Mouse (Mus musculus): ENCODE measurements around the gene Snx8.
"Not testable (repeated sequence)": the region's sequence is repeated elsewhere in the genome, so short reads cannot be mapped to it uniquely, and the experiment has no call there.

Snx8 gene

DNA sequence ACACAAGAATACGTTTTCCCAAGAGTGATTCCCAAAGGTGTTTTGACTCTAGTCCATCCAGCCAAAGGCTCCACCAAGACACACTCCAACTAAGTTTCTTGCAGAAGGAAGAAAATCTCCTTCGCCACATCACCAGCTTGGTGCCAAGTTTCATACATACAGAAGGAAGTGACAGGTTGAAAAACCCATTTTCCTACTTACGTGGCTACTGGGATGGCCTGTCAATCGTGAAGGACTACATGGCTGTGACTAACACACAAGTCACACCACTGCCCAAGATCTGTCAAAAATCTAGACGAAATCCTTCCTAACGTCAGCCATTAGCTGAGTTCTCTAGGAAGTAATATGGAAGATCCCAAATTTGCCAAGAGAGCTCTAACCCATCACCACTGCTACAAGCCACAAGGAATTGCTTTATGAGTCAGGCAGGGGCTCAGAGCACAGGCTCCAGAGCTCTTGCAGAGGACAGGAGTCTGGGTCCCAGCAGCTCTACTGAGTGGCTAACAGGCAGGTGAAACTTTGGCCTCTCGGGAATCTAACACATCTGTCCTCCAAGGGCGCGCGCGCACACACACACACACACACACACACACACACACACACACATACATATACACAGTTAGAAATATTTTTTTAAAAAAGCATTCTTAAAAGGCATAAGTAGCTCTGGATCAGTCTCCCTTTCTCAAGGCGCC is 1.1 kb downstream of the Snx8 start:
- in situ Hi-C loops (cut with MboI, MseI): loop anchor here in 1 of 2 experiments (5.0 kb wide), 1 partner anchor 46 kb away; no protein-coding TSS in a partner anchor

DNA sequence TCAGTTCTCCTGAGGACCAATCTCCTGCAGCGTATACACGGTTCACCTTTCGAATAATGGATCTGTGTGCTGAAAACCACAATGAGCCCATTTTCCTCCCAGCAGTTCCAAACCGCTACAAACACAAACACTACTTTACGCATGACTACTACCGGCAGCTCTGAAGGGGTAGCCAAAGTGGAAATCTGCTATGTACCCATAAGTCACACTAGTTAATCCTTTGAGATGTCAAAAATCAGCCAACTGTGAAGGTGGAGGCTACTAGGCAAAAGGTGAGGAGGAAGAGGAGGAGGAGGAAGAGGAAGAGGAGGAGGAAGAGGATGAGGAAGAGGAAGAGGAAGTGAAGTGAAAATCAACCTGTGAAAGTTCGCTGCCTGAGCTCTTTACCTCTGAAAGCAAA is 1.8 kb downstream of the Snx8 start:
- in situ Hi-C loops (cut with MboI, MseI): loop anchor here in 1 of 2 experiments (5.0 kb wide), 1 partner anchor 45 kb away; no protein-coding TSS in a partner anchor

DNA sequence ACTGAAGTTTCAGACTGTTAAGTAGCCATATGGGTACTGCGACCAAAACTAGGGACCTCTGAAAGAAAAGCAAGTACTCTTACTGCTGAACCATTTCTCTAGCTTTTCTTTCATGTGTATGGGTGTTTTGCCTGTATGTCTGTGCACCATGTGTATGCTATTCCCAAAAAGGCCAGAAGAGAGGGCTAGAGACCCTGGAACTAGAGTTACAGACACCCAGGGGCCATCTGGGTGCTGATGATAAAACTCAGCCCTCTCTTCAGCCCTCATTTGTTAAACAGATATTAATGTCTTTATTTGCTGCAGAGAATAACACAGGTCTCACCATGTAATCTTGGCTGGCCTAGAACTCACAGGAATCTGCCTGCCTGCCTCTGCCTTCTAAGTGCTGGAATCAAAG is 4.6 kb downstream of the Snx8 start:
- in situ Hi-C loops (cut with MboI, MseI): no loop called here

DNA sequence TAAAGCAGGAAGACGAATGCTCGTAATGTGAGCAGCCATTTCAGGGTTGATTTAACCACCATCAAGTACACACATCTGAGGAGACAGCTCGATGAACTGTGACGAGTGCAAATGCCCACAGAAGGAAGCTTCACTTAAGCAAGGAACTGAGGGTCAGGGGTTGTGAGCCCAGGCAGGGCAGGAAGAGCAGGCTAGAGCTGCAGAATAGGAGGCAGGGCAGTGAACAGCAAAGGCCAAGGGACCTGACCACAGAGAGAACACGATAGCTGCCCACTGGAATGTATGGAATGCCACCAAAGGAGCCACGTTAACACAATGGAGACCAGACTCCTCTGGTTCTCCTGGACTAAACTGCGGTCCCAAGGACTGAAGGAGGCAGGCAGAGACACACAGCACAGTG is 5.5 kb downstream of the Snx8 start:
- in situ Hi-C loops (cut with MboI, MseI): no loop called here

DNA sequence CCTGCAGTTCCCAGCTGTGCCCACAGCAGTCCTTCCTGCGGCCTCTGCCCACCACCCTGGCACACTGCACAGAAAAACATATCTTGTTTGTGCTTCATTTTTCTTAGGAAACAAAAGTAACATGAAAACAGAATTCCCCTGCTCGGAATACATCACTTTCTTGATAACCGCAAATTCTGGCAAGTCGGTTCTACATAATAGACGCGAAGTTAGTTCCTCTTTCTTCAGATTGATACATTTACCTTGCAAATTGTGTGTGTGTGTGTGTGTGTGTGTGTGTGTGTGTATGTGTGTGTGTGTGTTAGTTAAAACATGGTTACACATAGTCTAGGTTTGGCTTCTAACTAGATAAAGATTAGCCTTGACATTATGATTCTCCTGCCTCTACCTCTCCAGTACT is 6.4 kb downstream of the Snx8 start:
- in situ Hi-C loops (cut with MboI, MseI): no loop called here

DNA sequence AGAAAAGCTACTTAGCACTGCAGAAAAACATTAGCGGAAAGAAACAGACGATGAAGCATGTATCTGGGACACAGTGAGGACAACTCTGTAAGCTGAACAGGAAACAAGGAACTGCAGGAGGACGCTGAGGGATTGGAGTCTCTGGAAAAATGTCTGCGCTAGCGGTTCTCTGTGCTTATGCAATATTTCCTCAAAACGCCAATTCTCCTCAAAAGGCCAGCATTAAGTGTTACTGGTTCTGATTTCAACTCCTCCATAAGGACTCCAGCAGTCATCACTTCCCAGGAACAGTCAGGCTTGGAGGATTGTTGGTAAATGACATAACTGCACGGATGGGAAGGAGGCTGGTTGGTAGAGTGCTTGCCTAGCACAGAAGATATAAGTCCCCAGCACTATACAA is 7.9 kb downstream of the Snx8 start:
- in situ Hi-C loops (cut with MboI, MseI): no loop called here

DNA sequence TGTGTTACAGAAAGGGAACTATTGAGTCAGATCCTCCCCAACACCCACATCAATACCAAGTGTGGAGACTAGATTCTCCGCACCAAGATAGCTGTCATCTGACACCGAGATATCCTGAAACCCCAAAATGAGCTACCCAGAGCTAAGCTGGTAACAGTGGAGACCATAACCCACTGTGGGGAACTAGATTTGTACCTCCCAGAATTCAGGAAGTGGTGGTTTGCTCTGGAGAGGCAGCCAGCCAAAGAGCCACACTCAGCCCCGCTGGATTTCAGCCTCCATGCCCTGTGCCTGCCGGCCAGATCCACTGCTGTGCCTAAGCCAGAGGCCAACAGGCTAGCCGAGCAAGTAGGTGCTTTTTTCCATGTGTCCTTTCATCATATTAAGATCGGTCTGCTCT is 9.8 kb downstream of the Snx8 start:
- in situ Hi-C loops (cut with MboI, MseI): no loop called here

DNA sequence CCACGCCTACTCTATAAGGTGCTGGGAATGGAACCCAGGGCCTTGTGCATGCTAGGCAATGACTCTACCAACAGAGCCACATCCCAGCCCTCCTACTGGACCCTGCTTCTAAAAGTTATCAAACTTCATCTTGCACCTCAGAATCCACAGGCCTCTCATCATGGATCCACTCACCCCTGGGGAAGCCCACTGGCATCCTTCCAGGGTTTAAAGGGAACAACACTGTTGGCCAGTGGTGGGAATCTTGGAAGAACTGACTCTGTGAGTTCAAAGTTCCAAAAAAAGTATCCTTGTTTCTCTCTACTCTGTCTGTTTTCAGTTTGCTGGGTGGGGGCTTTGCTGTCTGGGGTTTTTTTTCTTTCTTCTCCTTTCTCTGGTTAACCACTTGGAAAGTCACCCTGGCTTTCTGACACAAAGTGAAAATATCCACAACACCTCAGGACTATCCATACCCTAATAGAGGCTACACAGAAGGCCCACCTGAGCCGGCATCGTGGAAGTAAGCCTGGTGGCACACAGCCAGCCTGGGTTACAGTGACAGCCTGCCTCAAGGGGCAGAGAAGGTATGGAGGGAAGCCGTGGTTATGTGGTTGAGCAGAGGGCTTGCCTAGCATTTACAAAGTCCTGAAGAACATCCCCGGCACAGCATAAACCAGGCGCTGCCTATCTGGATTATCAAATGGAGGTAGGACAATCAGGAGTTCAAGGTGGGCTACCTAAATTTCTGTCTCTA is 10.8 kb downstream of the Snx8 start:
- in situ Hi-C loops (cut with MboI, MseI): no loop called here

DNA sequence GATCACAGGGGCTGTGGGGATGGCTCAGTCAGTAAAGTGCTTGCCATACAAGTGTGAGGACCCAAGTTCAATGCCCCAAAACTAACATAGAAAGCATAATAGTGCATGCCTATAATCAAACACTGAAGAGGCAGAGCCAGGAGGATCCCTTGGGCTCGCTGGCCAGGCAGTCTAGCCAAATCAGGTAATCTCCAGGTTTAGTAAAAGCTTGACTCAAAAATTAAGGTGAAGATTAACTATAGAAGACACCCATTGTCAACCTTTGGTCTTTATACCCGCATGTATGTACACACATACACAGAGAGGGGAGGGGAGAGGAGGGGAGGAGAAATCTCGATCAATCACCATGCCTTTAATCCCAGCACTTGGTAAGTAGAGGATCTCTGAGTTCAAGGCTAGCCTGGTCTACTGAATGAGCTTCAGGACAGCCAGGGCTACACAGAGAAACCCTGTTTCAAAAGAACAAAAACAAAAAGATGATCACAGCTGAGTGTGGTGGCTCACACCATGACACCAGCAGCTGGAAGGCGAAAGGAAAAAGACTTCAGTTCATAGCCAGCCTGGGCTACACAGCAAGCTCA is 13.7 kb downstream of the Snx8 start:
- in situ Hi-C loops (cut with MboI, MseI): no loop called here

DNA sequence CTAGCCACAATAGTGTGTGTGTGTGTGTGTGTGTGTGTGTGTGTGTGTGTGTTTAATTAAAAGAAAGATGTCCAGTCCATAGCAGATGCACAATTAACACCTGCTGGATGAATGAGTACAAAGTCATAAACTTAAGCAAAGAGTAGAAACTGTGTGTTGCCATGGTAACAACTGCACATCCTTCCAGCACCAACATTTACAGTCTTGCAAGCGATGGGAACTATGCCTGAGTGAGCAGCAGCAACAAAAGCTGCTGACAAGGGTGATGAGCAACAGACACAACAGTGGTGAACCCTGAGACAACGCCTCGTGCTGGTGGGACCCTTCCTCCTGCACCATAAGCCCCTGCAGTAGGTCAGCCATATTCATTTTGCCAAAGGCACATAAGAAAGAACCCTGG is 14.8 kb downstream of the Snx8 start:
- in situ Hi-C loops (cut with MboI, MseI): no loop called here

DNA sequence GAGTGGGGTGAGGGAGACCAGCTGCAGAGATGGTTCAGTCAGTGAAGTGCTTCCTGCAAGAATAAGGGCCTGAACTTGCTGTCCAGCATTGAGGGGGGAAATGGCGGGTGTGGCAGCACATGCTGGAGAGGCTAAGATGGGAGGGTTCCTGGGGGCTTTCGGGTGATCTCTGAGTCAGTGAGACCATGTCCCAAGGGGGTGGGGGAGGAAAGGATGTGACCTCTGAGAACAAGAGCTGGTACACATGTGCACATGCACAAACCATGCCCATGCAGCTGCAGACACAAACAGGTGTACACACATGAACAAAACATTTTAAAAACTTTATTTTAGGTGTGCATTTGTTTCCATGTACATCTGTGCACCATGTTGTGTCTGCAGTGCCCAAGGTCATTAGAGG is 15.4 kb downstream of the Snx8 start:
- in situ Hi-C loops (cut with MboI, MseI): no loop called here

DNA sequence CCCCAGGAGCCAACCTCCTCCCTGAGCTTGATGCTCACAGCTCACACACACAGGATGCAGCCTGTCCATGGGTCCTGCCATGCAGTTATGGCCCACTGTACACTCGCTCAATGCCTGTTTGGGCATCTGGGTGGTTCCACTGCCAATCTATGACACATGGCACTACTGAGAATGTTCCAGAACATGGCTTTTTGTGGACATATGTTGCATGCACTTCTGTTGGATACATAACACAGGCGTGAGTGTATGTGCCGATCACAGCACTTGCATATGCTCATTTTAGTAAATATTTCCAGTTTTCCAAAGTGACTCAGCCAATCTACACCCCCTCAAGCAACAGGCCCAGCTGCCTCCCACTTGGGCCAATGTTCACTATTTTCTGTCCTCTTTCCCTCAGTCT is 17.4 kb downstream of the Snx8 start:
- in situ Hi-C loops (cut with MboI, MseI): no loop called here

DNA sequence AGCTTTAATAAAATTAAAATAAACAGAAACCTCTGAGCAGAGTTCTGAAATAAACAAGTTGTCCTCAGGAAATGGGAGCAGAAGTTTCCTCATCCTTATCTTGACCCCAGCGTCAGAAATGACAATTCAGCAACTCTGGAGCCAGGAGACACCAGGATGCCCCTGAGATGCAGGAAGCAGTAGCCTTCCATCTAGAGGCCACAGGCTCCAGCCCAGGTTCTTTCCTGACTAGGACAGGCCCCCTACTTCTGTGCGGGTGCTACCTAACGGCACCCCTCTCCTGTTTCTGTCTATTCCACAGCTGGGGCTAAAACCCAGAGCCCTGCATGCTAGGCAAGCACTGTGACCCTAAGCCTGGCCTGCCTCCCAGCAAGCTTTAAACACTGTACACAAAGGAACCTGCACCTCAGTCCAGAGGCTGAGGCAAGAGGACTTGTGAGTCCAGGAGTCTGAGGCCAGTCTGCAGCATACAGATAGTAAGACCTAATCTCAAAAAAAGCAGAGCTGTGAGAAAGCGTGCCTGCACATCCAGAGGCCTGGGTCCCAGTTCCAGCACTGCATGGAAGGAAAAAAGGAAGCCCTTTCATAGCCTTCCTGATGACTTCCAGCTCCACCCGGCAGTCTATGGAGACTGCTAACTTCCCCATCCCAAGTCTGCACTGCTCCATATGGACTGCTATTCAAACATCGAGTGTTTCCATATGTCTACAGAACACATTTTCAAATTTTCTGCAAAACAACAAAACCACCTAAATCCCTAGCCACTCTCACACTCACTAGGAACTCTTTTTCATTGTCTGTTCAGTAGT is 18.4 kb downstream of the Snx8 start:
- in situ Hi-C loops (cut with MboI, MseI): no loop called here

DNA sequence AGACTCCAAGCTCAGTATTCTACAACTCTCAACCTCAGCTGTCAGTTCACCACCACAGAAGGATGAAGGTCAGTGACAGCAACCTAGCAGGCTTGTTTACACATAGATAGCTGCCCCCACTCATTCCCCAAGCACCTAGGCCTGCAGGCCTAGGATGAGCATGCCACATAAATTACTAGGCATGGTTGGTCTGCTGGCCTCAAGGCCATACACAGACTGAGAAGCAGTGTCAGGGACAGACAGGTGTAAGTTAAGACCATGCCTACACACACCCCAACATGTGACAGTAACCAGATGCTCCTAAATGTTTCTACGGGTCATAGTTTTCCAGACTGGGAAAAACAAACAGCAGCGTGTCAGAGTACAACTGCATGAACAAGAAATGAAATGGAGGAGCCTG is 19.6 kb downstream of the Snx8 start:
- in situ Hi-C loops (cut with MboI, MseI): no loop called here

DNA sequence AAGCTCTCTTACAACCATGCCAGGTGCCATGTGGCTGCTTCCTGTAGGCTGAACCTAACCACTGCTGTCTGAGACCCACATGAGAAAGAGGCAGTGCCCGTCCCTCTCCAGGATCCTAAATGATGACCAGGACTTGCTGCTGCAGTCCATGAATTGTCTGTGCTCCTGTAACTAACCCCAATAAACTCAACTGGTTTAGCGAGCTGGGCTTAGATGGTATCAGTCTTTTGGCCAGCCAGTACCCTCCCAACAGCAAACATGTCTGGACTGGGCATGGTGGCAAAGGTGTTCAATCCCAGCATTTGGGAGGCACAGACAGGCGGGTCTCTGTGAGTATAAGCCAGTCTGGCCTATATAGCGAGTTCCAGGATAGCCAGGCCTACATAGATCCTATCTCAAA is 20.1 kb downstream of the Snx8 start:
- in situ Hi-C loops (cut with MboI, MseI): no loop called here

DNA sequence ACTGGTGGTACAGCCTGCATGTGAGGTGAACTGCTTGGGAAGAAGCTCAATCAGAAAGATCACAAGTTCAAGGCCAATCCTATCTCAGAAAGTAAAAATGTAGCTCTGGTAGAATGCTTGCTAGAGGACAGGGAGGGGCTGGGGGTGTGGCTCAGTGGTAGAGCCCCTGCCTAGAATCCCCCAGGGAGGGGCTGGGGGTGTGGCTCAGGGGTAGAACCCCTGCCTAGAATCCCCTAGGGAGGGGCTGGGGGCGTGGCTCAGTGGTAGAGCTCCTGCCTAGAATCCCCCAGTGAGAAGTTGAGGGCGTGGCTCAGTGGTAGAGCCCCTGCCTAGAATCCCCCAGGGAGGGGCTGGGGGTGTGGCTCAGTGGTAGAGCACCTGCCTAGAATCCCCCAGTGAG is 20.9 kb downstream of the Snx8 start:
- in situ Hi-C loops (cut with MboI, MseI): not testable (repeated sequence)

DNA sequence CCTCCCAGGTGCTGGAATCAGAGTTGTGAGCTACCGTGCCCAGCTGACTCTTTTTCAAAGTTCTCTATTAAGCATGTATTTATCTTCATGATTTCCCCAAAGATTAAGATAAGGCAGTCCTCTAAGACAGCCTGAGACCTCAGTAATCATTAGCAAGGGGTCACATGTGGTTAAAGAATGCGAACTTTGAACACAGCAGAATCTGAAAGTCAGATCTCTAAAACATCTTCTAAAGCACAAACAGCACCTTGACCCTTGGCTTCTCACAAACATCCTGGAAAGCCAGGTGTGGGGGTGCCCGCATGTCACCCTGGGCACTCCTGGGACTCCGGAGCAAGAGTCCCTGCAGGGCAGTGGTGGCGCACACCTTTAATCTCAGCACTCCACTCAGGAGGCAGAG is 24.6 kb downstream of the Snx8 start:
- in situ Hi-C loops (cut with MboI, MseI): no loop called here

DNA sequence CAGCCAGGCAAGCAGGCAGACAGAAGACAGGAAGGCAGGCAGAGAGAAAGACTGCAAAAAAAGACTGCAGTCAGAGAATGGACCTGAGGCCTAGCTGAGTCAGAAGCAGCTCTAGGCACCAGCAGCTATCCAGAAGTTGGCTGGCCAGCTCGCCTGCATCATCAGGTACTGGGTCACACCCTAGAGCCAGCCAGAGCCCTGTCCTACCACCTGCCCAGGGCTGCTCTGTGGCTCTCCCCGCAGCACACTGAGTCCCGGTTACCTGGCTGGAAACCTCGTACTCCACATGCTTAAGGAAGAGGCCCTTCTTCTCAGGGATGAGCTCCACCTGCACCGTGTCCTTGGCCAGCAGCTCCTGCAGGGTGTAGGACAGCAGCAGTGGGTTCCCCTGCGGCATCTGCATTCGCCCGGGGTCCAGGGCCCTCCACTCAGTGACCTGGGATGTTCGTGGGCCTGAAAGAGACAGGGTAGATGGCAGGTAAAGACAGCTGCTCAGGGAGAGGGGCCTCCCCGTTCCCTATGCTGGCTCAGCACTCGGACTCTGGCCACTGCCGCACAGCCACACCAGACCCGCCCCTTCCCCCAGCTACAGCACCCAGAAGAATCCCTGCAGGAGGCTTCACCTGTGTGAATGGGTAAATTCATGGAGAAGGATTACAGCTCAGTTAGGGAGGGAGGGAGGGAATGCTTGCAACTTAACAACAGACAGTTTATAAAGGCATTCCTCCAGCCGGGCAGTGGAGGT is 29.0 kb downstream of the Snx8 start:
- in situ Hi-C loops (cut with MboI, MseI): no loop called here

DNA sequence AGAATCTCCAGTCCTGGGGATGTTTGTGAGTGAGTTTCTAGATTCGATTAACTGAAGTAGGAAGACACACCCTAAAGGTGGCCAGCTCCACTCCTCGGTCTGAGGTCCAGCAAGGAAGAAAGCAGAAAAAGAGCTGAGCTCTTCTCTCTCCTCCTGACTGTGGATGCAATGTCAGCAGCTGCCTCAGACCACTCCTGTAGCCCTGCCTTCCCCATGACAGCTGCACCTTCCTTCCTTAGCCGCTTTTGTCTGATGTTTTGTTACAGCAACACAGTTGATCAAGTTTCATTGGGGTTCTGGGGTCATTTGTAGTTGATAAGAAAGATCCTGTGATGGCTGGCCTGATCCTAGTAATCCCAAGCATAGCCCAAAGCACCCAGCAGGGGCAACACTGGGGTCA is 31.6 kb downstream of the Snx8 start:
- in situ Hi-C loops (cut with MboI, MseI): no loop called here

DNA sequence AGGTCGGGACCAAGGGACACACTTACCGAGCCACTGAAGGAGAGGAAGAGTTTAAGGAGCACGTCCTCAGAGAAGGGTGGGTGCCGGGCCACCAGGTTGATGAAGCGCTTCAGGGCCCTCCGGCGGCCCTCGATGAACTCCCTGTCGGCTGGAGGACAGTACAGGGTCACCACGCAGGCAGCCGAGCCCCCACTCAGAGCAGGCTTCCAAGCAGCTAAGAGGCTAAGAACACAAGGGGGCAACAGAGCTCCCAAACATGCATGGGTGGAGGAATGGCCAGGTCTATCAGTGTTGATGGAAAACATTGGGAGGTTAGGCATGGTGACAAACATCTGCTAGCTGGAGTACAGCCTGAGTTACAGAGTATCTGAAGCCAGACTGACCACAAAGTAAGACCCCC is 33.1 kb downstream of the Snx8 start:
- in situ Hi-C loops (cut with MboI, MseI): no loop called here

DNA sequence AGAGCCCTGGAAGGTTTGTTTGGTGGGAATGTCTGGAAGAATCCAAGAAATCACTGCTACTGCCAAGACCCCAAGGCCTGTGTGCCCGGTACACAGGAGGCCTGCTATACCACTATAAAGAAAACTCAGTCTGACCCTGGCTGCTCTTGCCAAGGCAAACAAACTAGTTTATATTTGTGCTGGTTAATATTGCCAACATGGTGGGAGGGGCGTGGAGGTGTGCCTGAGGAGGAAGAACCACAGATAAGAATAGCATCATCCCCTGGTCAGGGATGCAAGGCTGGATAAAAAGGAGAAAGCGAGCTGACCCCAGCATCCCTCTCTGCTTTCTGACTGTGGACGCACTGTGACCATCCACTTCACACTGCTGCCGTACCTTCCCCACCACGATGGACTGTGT is 36.7 kb downstream of the Snx8 start:
- in situ Hi-C loops (cut with MboI, MseI): no loop called here
